Mouse (Mus musculus) neural tube, embryonic 14.5 days (tissue): ENCODE results near the gene Dusp22. TPM values are rescaled to one million over a fixed set of nuclear protein-coding genes. Genes with fewer than 3 reads are reported as not detected.

Source experiments
- ATAC-seq: fragments of 200-750 bp; cut with Nextera tagmentation; 2 replicates; pipeline ENCODE4 v1.8.0; 2017; ENCODE audit warnings: low read depth, mild to moderate bottlenecking, moderate TSS enrichment, moderate library complexity
- H3K27ac ChIP-seq: fragments of 300-500 bp; sonication (generic); 2 replicates; pipeline ENCODE4 v1.5.1; 2014; ENCODE audit warnings: low read depth, mild to moderate bottlenecking, control low read depth, low read length, moderate library complexity, mixed read lengths
- H3K27me3 ChIP-seq: fragments of 300-500 bp; sonication (generic); 2 replicates; pipeline ENCODE4 v1.6.1; 2014; ENCODE audit warnings: low read length; ENCODE audit not compliant: control insufficient read depth, insufficient read depth
- H3K36me3 ChIP-seq: fragments of 300-500 bp; sonication (generic); 2 replicates; pipeline ENCODE4 v1.6.1; 2014; ENCODE audit warnings: low read length, mixed read lengths; ENCODE audit not compliant: control insufficient read depth, insufficient read depth
- H3K4me1 ChIP-seq: fragments of 300-500 bp; sonication (generic); 2 replicates; pipeline ENCODE4 v1.6.1; 2014; ENCODE audit warnings: low read length; ENCODE audit not compliant: control insufficient read depth, insufficient read depth
- H3K4me2 ChIP-seq: fragments of 300-500 bp; sonication (generic); 2 replicates; pipeline ENCODE4 v1.6.1; 2014; ENCODE audit warnings: mild to moderate bottlenecking, low read depth, low read length, control low read depth
- H3K4me3 ChIP-seq: fragments of 300-500 bp; sonication (generic); 2 replicates; pipeline ENCODE4 v1.5.1; 2014; ENCODE audit warnings: low read depth, low read length, control low read depth, mixed read lengths
- H3K9ac ChIP-seq: fragments of 300-500 bp; sonication (generic); replicated peaks from 2 replicates; pipeline ENCODE4 v1.6.1; 2014; ENCODE audit warnings: low read depth, mild to moderate bottlenecking, control low read depth, low read length, mixed read lengths
- H3K9me3 ChIP-seq: fragments of 300-500 bp; sonication (generic); 2 replicates; pipeline ENCODE4 v1.6.1; 2016; ENCODE audit warnings: low read length; ENCODE audit not compliant: control insufficient read depth
- WGBS: fragments of 180-500 bp; shearing (Covaris S2); extraction: QIAGEN DNeasy Blood & Tissue Kit; methylation state at CpG from one replicate; pipeline ENCODE4 v1.1.7; 2014; 5-methylcytosine and 5-hydroxymethylcytosine counted together
- polyA plus RNA-seq: library from polyadenylated mRNA; unstranded; fragments of >200 nt; fragmentation: Nextera tagmentation; extraction: Ambion mirVana; gene quantifications from 2 replicates; pipeline ENCODE4 v1.2.1, GENCODE M21; 2014

Gene Dusp22
- polyA plus RNA-seq, 1 experiment from 2014 or later = 34.0 TPM

DNA sequence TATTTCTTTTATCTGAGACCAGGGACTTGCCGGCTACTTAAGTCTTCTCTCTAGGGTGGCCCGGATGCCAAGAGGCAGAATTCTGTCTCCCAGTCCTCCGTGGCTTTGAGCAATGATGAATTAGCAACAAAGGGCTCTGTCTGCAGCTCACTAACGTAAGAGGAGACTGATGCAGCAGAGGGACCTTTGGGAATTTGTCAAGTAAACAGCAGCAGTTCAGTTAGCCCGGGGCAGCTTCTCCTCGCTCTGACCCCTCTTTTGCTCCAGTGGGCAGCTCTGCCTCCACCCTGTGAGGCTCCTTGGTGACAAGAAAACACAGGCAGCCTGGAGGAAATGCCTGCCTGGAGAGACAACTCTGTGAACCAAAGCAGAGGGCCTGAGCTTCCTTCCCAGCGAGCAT lies 62.8 kb downstream of the Dusp22 start:
- Histone ChIP-seq H3K4me3 (no peak overlapping the region), H3K27ac (no peak overlapping the region), H3K9me3 (no peaks in the 10 kb centered on the region), H3K36me3 (no peaks in the 10 kb centered on the region), H3K9ac (no peak overlapping the region), H3K4me1 (0 out of 2 replicates have a peak, but pooled peaks cover 2% of the 10 kb centered on the region), H3K27me3 (no peaks in the 10 kb centered on the region), H3K4me2 (no peak overlapping the region)
- ATAC-seq = no peak
- WGBS = 23% methylated on average over 7 of the region's 7 CpGs

DNA sequence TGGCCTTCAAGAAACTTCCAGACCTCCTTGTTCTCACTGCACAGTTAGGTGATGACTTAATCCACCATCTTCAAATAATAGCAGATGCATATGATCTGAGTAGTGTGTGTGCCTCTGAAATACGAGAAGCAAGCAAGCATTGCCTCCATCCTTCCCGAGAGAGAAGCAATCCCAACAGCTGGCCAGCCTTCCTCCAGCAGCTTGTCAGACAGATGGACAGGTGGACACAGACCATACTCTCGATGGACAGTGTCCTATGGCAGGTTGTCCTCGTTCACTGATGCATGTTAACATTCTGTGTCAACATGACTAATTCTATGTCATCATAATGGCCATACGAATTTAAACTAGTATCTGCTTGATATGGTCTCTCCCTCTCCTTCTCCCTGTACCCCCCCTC lies 63.5 kb downstream of the Dusp22 start:
- WGBS = 67% methylated on average over 5 of the region's 5 CpGs
- 0 out of 2 replicates have a peak, but pooled peaks cover 2% of the 10 kb centered on the region for H3K4me1 ChIP-seq
- ATAC-seq = no peak
- H3K9ac ChIP-seq = no peak overlapping the region
- no peak overlapping the region for H3K4me3 ChIP-seq
- no peaks in the 10 kb centered on the region for H3K27me3 ChIP-seq
- no peak overlapping the region for H3K27ac ChIP-seq
- H3K9me3 ChIP-seq = no peaks in the 10 kb centered on the region
- no peaks in the 10 kb centered on the region for H3K36me3 ChIP-seq
- H3K4me2 ChIP-seq = no peak overlapping the region

GRCm38 (mm10) chr13:30723858-30724257 lies 64.1 kb downstream of the Dusp22 start:
- WGBS = 63% methylated on average over 8 of the region's 8 CpGs
- no peaks in the 10 kb centered on the region for H3K36me3 ChIP-seq
- no peak overlapping the region for H3K4me2 ChIP-seq
- no peak overlapping the region for H3K4me3 ChIP-seq
- H3K9ac ChIP-seq = no peak overlapping the region
- 0 out of 2 replicates have a peak, but pooled peaks cover 2% of the 10 kb centered on the region for H3K4me1 ChIP-seq
- ATAC-seq = no peak
- no peaks in the 10 kb centered on the region for H3K27me3 ChIP-seq
- H3K9me3 ChIP-seq = no peaks in the 10 kb centered on the region
- no peak overlapping the region for H3K27ac ChIP-seq

- Histone ChIP-seq H3K36me3 (no peaks in the 10 kb centered on the region), H3K4me3 (no peak overlapping the region), H3K4me1 (0 out of 2 replicates have a peak, but pooled peaks cover 2% of the 10 kb centered on the region), H3K27me3 (no peaks in the 10 kb centered on the region), H3K4me2 (no peak overlapping the region; the same call in 1 of the 2 replicates), H3K9ac (no peak overlapping the region), H3K9me3 (no peaks in the 10 kb centered on the region), H3K27ac (no peak overlapping the region; the same call in 1 of the 2 replicates)
- peak; percentile 39; the same call in 1 of the 2 replicates for ATAC-seq
- 25% methylated on average over 7 of the region's 7 CpGs for WGBS
Measured at GRCm38 (mm10) chr13:30724691-30725271, 65.0 kb downstream of the Dusp22 start.

- WGBS = 83% methylated on average over 4 of the region's 4 CpGs
- no peaks in the 10 kb centered on the region for H3K27me3 ChIP-seq
- H3K4me3 ChIP-seq = no peak overlapping the region
- no peaks in the 10 kb centered on the region for H3K9me3 ChIP-seq
- H3K4me1 ChIP-seq = 0 out of 2 replicates have a peak, but pooled peaks cover 2% of the 10 kb centered on the region
- no peak overlapping the region for H3K4me2 ChIP-seq
- no peak overlapping the region for H3K9ac ChIP-seq
- no peaks in the 10 kb centered on the region for H3K36me3 ChIP-seq
- ATAC-seq = no peak
- no peak overlapping the region for H3K27ac ChIP-seq
Measured at GRCm38 (mm10) chr13:30726879-30727278, 67.1 kb downstream of the Dusp22 start.

GRCm38 (mm10) chr13:30728155-30728554 lies 68.4 kb downstream of the Dusp22 start:
- 95% methylated on average over 7 of the region's 7 CpGs for WGBS
- H3K4me1 ChIP-seq = no peaks in the 10 kb centered on the region
- no peak overlapping the region for H3K9ac ChIP-seq
- H3K9me3 ChIP-seq = no peaks in the 10 kb centered on the region
- no peak overlapping the region for H3K4me3 ChIP-seq
- H3K27ac ChIP-seq = no peak overlapping the region
- H3K4me2 ChIP-seq = no peak overlapping the region
- H3K36me3 ChIP-seq = no peaks in the 10 kb centered on the region
- H3K27me3 ChIP-seq = no peaks in the 10 kb centered on the region
- no peak for ATAC-seq

GRCm38 (mm10) chr13:30729245-30729644 lies 69.4 kb downstream of the Dusp22 start:
- no peak overlapping the region for H3K4me2 ChIP-seq
- H3K4me1 ChIP-seq = no peaks in the 10 kb centered on the region
- H3K9ac ChIP-seq = no peak overlapping the region
- 72% methylated on average over 6 of the region's 6 CpGs for WGBS
- no peaks in the 10 kb centered on the region for H3K9me3 ChIP-seq
- no peak overlapping the region for H3K4me3 ChIP-seq
- no peak for ATAC-seq
- H3K27me3 ChIP-seq = no peaks in the 10 kb centered on the region
- no peaks in the 10 kb centered on the region for H3K36me3 ChIP-seq
- H3K27ac ChIP-seq = no peak overlapping the region

DNA sequence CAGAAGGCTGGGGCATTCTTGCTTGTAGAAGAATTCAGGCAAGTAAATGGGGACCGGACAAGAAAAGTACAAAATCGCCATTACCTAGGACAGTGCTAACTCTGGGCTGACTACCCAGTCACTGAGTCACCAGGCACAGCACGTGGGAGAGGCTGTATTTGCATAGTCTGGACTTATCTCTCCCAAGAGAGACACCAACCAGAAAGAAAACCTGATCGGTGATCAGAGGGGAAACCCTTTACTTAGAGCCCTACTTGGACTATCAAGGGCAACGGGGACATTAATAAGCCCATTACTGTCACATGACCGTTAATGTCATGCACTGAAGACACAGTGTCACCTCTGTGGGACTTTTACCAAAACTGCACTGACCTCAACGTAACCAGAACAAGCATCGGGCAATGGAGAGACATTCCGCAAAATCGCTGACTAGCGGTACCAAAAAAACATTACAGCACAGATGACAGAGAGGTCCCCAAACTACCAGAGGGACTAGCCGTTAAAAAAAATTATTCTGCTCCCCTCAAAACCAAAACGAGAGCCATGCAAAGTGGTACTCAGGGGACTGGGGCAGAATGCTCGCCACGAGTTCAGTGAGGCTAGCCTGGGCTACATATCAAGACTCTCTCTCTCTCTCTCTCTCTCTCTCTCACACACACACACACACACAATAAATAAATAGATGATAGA lies 70.5 kb downstream of the Dusp22 start:
- Histone ChIP-seq H3K4me3 (no peak overlapping the region), H3K27me3 (no peaks in the 10 kb centered on the region), H3K9ac (no peak overlapping the region)

GRCm38 (mm10) chr13:30732709-30733445 lies 73.1 kb downstream of the Dusp22 start:
- no peaks in the 10 kb centered on the region for H3K27me3 ChIP-seq
- 82% methylated on average over 11 of the region's 11 CpGs for WGBS
- H3K9me3 ChIP-seq = no peaks in the 10 kb centered on the region
- H3K9ac ChIP-seq = no peak overlapping the region
- no peaks in the 10 kb centered on the region for H3K36me3 ChIP-seq
- no peak overlapping the region for H3K4me2 ChIP-seq
- no peak overlapping the region for H3K27ac ChIP-seq
- H3K4me1 ChIP-seq = no peaks in the 10 kb centered on the region
- H3K4me3 ChIP-seq = no peak overlapping the region
- no peak for ATAC-seq

More for the DNA sequence above, 70.5 kb downstream of the Dusp22 start:
- Histone ChIP-seq H3K36me3 (no peaks in the 10 kb centered on the region), H3K4me1 (no peaks in the 10 kb centered on the region), H3K9me3 (no peaks in the 10 kb centered on the region), H3K4me2 (no peak overlapping the region), H3K27ac (no peak overlapping the region)
- no peak for ATAC-seq
- 86% methylated on average over 15 of the region's 15 CpGs for WGBS
